Mouse (Mus musculus) limb, embryonic 14.5 days (tissue): ENCODE measurements at regions not wholly inside any gene's neighbourhood (a gene's known extent, or its start where the extent isn't known, plus 50 kb on each side); places are given as distances from the start of the nearest gene placed in this dataset.

Experiments used
- ATAC-seq: fragments of 200-750 bp; cut with Nextera tagmentation; 2 replicates; pipeline ENCODE4 v1.8.0; 2017; ENCODE audit warnings: low read depth, moderate number of reproducible peaks, moderate TSS enrichment; ENCODE audit not compliant: low FRiP score
- DNase-seq: peaks from one replicate; pipeline ENCODE4 v3.0.0-alpha.2; 2015; ENCODE audit warnings: low spot score
- H3K27ac ChIP-seq: fragments of 300-500 bp; sonication (generic); replicated peaks from 2 replicates; pipeline ENCODE4 v1.5.1; 2014; ENCODE audit warnings: low read depth, mild to moderate bottlenecking, low read length, moderate library complexity, mixed read lengths
- H3K27me3 ChIP-seq: fragments of 300-500 bp; sonication (generic); 2 replicates; pipeline ENCODE4 v1.6.1; 2014; ENCODE audit warnings: low read length, mixed read lengths; ENCODE audit not compliant: control insufficient read depth, insufficient read depth
- H3K36me3 ChIP-seq: fragments of 300-500 bp; sonication (generic); 2 replicates; pipeline ENCODE4 v1.6.1; 2014; ENCODE audit warnings: mild to moderate bottlenecking, low read length, moderate library complexity, mixed read lengths; ENCODE audit not compliant: control insufficient read depth, insufficient read depth
- H3K4me1 ChIP-seq: fragments of 300-500 bp; sonication (generic); 2 replicates; pipeline ENCODE4 v1.6.1; 2014; ENCODE audit warnings: antibody characterized with exemption, low read length, mixed read lengths; ENCODE audit not compliant: control insufficient read depth, insufficient read depth
- H3K4me2 ChIP-seq: fragments of 300-500 bp; sonication (generic); replicated peaks from 2 replicates; pipeline ENCODE4 v1.6.1; 2014; ENCODE audit warnings: low read depth, mild to moderate bottlenecking, low read length, moderate library complexity; ENCODE audit not compliant: severe bottlenecking
- H3K4me3 ChIP-seq: fragments of 300-500 bp; sonication (generic); replicated peaks from 2 replicates; pipeline ENCODE4 v1.5.1; 2014; ENCODE audit warnings: low read length
- H3K9ac ChIP-seq: fragments of 300-500 bp; sonication (generic); 2 replicates; pipeline ENCODE4 v1.6.1; 2014; ENCODE audit warnings: mild to moderate bottlenecking, low read depth, low read length, moderate library complexity; ENCODE audit not compliant: severe bottlenecking
- H3K9me3 ChIP-seq: fragments of 300-500 bp; sonication (generic); 2 replicates; pipeline ENCODE4 v1.6.1; 2016; ENCODE audit warnings: low read length; ENCODE audit not compliant: control insufficient read depth
- POLR2A ChIP-seq: fragments of 200-500 bp; IDR thresholded peaks from 2 replicates; pipeline ENCODE4 v1.8.0; 2012; ENCODE audit warnings: inconsistent platforms, mild to moderate bottlenecking, moderate library complexity, borderline replicate concordance; ENCODE audit not compliant: insufficient read depth, insufficient read length; ENCODE audit errors: extremely low read depth
- WGBS: fragments of 180-500 bp; shearing (Covaris S2); extraction: QIAGEN DNeasy Blood & Tissue Kit; methylation state at CpG from one replicate; pipeline ENCODE4 v1.1.7; 2014; 5-methylcytosine and 5-hydroxymethylcytosine counted together

GRCm38 (mm10) chr3:147445066-147445844 lies 593.1 kb downstream of the Ttll7 start:
- Histone ChIP-seq H3K4me1 (peaks cover 7% of the 10 kb centered on the region; the same call in 1 of the 2 replicates), H3K4me2 (no peak overlapping the region), H3K9ac (no peak overlapping the region), H3K27ac (no peak overlapping the region), H3K9me3 (no peaks in the 10 kb centered on the region), H3K27me3 (no peaks in the 10 kb centered on the region), H3K36me3 (no peaks in the 10 kb centered on the region), H3K4me3 (no peak overlapping the region)
- no peak for TF ChIP-seq POLR2A
- ATAC-seq (0 out of 2 replicates have a peak, but pooled peaks have one; percentile 34), DNase-seq (no peak)
- WGBS = 66% methylated on average over 5 of the region's 5 CpGs

- Histone ChIP-seq H3K36me3 (no peaks in the 10 kb centered on the region), H3K4me1 (peaks cover 7% of the 10 kb centered on the region; the same call in 1 of the 2 replicates), H3K4me3 (no peak overlapping the region), H3K27me3 (no peaks in the 10 kb centered on the region), H3K27ac (no peak overlapping the region), H3K4me2 (no peak overlapping the region), H3K9ac (no peak overlapping the region), H3K9me3 (no peaks in the 10 kb centered on the region)
- DNase-seq (peak; percentile 83), ATAC-seq (peak; percentile 44)
- TF ChIP-seq POLR2A = no peak
- 28% methylated on average over 8 of the region's 8 CpGs for WGBS
Observed at GRCm38 (mm10) chr3:147445884-147446283, 593.7 kb downstream of the Ttll7 start.

DNA sequence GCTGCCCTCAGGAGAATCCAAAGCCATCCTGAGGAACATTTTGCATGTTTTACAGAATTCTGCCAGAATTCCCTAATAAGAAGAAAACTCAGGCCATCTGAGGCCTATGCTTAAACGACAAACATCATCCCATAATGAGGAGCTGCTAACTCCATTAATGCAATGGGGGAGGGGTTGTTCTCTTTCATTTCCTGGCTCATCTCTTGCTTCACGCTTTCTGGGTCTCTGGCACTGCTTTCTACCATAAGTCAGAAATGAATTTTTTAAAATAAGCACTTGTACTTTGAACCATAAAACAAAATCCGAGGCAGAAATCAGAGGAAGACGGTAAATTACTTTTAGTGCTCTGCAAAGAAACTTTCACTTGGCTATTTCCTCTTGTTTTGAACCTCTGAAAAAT lies 600.0 kb downstream of the Ttll7 start:
- no peak for TF ChIP-seq POLR2A
- Histone ChIP-seq H3K4me1 (peaks cover 2% of the 10 kb centered on the region; the same call in 1 of the 2 replicates), H3K27ac (no peak overlapping the region), H3K27me3 (no peaks in the 10 kb centered on the region), H3K4me2 (no peak overlapping the region), H3K9me3 (no peaks in the 10 kb centered on the region), H3K4me3 (no peak overlapping the region), H3K9ac (no peak overlapping the region), H3K36me3 (no peaks in the 10 kb centered on the region)
- no peak for DNase-seq
- WGBS = 38% methylated on average over 4 of the region's 4 CpGs
- ATAC-seq = no peak

GRCm38 (mm10) chr3:147455383-147455782 lies 603.2 kb downstream of the Ttll7 start:
- ATAC-seq (no peak), DNase-seq (no peak)
- WGBS = 82% methylated on average over 3 of the region's 3 CpGs
- Histone ChIP-seq H3K27me3 (no peaks in the 10 kb centered on the region), H3K4me3 (no peak overlapping the region), H3K9ac (no peak overlapping the region), H3K36me3 (no peaks in the 10 kb centered on the region), H3K4me1 (peaks cover 6% of the 10 kb centered on the region; the same call in 1 of the 2 replicates), H3K27ac (no peak overlapping the region), H3K9me3 (no peaks in the 10 kb centered on the region), H3K4me2 (no peak overlapping the region)
- no peak for TF ChIP-seq POLR2A

DNA sequence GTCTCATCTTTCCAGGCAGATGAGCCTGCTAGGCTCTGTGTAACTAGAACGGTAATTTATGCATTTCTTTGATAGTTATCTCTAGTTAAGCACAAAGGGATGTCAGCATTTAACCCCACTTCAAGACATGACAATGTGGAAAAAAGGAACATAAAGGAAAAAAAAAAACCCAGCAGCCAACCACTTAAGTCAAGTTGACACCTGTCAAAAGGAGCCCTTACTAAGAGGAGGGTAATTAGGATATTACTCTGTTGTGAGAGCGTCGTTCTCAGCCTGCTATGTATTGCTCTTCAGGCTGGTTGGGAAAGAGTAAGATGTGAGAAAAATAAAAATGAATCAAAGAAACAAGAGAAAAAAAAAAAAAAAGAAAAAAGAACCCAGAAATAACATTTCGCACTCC lies 604.1 kb downstream of the Ttll7 start:
- Histone ChIP-seq H3K36me3 (no peaks in the 10 kb centered on the region), H3K9ac (no peak overlapping the region), H3K4me1 (peaks cover 6% of the 10 kb centered on the region; the same call in 1 of the 2 replicates), H3K9me3 (no peaks in the 10 kb centered on the region), H3K27ac (no peak overlapping the region), H3K4me3 (no peak overlapping the region), H3K4me2 (no peak overlapping the region), H3K27me3 (no peaks in the 10 kb centered on the region)
- no peak for TF ChIP-seq POLR2A
- 80% methylated on average over 4 of the region's 4 CpGs for WGBS
- ATAC-seq (no peak), DNase-seq (no peak)
